Mouse (Mus musculus) kidney, postnatal 0 days (tissue): ENCODE measurements around the gene Wdr18. TPM values are rescaled to one million over a fixed set of nuclear protein-coding genes. Genes with fewer than 3 reads are reported as not detected.

ENCODE experiments used
- ATAC-seq: fragments of 200-750 bp; cut with Nextera tagmentation; replicated peaks from 2 replicates; pipeline ENCODE4 v1.8.0; 2017; ENCODE audit warnings: low read depth, moderate number of reproducible peaks, moderate TSS enrichment, moderate library complexity; ENCODE audit not compliant: low FRiP score
- DNase-seq: peaks from one replicate; pipeline ENCODE4 v3.0.0-alpha.2; 2016; ENCODE audit warnings: low spot score
- H3K27ac ChIP-seq: fragments of 300-500 bp; sonication (generic); 2 replicates; pipeline ENCODE4 v1.5.1; 2014; ENCODE audit warnings: mild to moderate bottlenecking
- H3K27me3 ChIP-seq: fragments of 300-500 bp; sonication (generic); 2 replicates; pipeline ENCODE4 v1.6.1; 2014; ENCODE audit warnings: low read length, mixed read lengths; ENCODE audit not compliant: insufficient read depth
- H3K36me3 ChIP-seq: fragments of 300-500 bp; sonication (generic); 2 replicates; pipeline ENCODE4 v1.6.1; 2014; ENCODE audit warnings: low read length, mixed read lengths; ENCODE audit not compliant: insufficient read depth
- H3K4me1 ChIP-seq: fragments of 300-500 bp; sonication (generic); replicated peaks from 2 replicates; pipeline ENCODE4 v1.6.1; 2014; ENCODE audit warnings: antibody characterized with exemption, low read length, mixed read lengths; ENCODE audit not compliant: insufficient read depth
- H3K4me2 ChIP-seq: fragments of 300-500 bp; sonication (generic); 2 replicates; pipeline ENCODE4 v1.6.1; 2014; ENCODE audit warnings: mild to moderate bottlenecking, low read length, moderate library complexity, mixed read lengths
- H3K4me3 ChIP-seq: fragments of 300-500 bp; sonication (generic); replicated peaks from 2 replicates; pipeline ENCODE4 v1.5.1; 2014; ENCODE audit warnings: low read depth, low read length
- H3K9ac ChIP-seq: fragments of 300-500 bp; sonication (generic); 2 replicates; pipeline ENCODE4 v1.6.1; 2014; ENCODE audit warnings: low read depth, low read length
- H3K9me3 ChIP-seq: fragments of 300-500 bp; sonication (generic); replicated peaks from 2 replicates; pipeline ENCODE4 v1.6.1; 2016; ENCODE audit warnings: low read length, inconsistent platforms, mixed read lengths
- CTCF ChIP-seq: IDR thresholded peaks from 2 replicates; pipeline ENCODE4 v1.5.1; 2016; ENCODE audit warnings: antibody characterized with exemption, low read depth, mild to moderate bottlenecking, moderate library complexity
- WGBS: fragments of 180-500 bp; shearing (Covaris S2); extraction: QIAGEN DNeasy Blood & Tissue Kit; methylation state at CpG from one replicate; pipeline ENCODE4 v1.1.7; 2014; 5-methylcytosine and 5-hydroxymethylcytosine counted together
- polyA plus RNA-seq: library from polyadenylated mRNA; unstranded; fragments of >200 nt; fragmentation: Nextera tagmentation; extraction: Ambion mirVana; gene quantifications from 2 replicates; pipeline ENCODE4 v1.2.1, GENCODE M21; 2015

Wdr18 gene
- polyA plus RNA-seq, 1 experiment from 2014 or later = 78.9 TPM

GRCm38 (mm10) chr10:80016511-80016910 is 56.6 kb downstream of the Wdr18 start, which contains the start of gene Arhgap45:
Gene Arhgap45 (plus strand): TSS chr10:80016653.
- TF ChIP-seq CTCF = no peak
- H3K36me3 ChIP-seq = no peaks in the 10 kb centered on the region
- no peak within 1 kb of the TSS for H3K4me2 ChIP-seq
- DNase-seq (no peak), ATAC-seq (no peak)
- 0 out of 2 replicates have a peak, but pooled peaks cover 9% of the 10 kb centered on the region for H3K27me3 ChIP-seq
- no peak within 1 kb of the TSS for H3K27ac ChIP-seq
- H3K9ac ChIP-seq = no peak within 1 kb of the TSS
- 75% methylated on average over 11 of the region's 11 CpGs for WGBS
- no peaks in the 10 kb centered on the region for H3K9me3 ChIP-seq
- H3K4me3 ChIP-seq = no peak within 1 kb of the TSS
- peaks cover 8% of the 10 kb centered on the region; the same call in 1 of the 2 replicates for H3K4me1 ChIP-seq

DNA sequence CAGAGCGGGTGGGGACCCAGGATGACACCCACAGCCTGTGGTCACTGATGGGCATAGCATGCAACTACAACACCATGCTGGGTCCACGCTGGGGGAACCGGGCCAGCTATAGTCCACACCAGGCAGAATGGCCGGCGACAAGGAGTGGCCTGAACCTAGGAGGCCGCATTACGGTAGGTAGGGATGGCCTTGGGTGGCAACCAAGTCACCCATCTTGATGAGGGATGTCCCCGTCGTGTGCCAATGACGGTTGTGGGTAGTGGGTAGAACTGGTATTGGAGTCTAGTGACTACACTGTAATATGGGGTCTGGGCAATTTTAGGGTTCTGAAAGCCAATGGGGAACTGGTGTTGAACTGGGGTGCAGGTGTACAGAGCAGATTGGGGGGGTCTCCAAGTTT is 57.0 kb downstream of the Wdr18 start:
- ATAC-seq = no peak
- 93% methylated on average over 10 of the region's 10 CpGs for WGBS
- H3K4me3 ChIP-seq = no peak overlapping the region
- no peak overlapping the region for H3K4me2 ChIP-seq
- H3K4me1 ChIP-seq = peaks cover 8% of the 10 kb centered on the region; the same call in 1 of the 2 replicates
- 0 out of 2 replicates have a peak, but pooled peaks cover 9% of the 10 kb centered on the region for H3K27me3 ChIP-seq
- no peaks in the 10 kb centered on the region for H3K36me3 ChIP-seq
- DNase-seq = no peak
- H3K9ac ChIP-seq = no peak overlapping the region
- no peak overlapping the region for H3K27ac ChIP-seq
- TF ChIP-seq CTCF = no peak
- no peaks in the 10 kb centered on the region for H3K9me3 ChIP-seq

GRCm38 (mm10) chr10:80017361-80017760 is 57.4 kb downstream of the Wdr18 start:
- Histone ChIP-seq H3K4me1 (peaks cover 8% of the 10 kb centered on the region; the same call in 1 of the 2 replicates), H3K4me3 (no peak overlapping the region), H3K4me2 (no peak overlapping the region), H3K9me3 (no peaks in the 10 kb centered on the region), H3K9ac (no peak overlapping the region), H3K36me3 (no peaks in the 10 kb centered on the region), H3K27ac (no peak overlapping the region), H3K27me3 (0 out of 2 replicates have a peak, but pooled peaks cover 9% of the 10 kb centered on the region)
- DNase-seq = no peak
- no peak for TF ChIP-seq CTCF
- no peak for ATAC-seq
- 68% methylated on average over 3 of the region's 3 CpGs for WGBS

DNA sequence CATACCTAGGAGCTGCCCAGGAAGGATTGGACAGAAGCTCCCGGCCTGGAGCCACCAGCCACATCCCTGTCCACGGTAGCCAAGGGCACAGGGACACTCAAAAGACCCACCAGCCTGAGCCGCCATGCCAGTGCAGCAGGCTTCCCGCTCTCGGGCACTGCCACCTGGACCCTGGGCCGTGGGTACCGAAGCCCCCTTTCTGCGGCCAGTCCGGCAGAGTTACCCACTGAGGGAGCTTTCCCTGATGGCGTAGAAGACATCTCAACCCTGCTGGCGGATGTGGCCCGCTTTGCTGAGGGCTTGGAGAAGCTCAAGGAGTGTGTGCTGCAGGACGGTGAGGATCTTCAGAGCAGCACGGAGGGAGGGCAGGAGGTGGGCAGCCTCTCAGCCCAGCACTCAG is 57.8 kb downstream of the Wdr18 start:
- H3K9ac ChIP-seq = no peak overlapping the region
- TF ChIP-seq CTCF = no peak
- no peaks in the 10 kb centered on the region for H3K36me3 ChIP-seq
- no peak for ATAC-seq
- no peak for DNase-seq
- 0 out of 2 replicates have a peak, but pooled peaks cover 9% of the 10 kb centered on the region for H3K27me3 ChIP-seq
- 83% methylated on average over 14 of the region's 14 CpGs for WGBS
- no peak overlapping the region for H3K4me2 ChIP-seq
- peaks cover 8% of the 10 kb centered on the region; the same call in 1 of the 2 replicates for H3K4me1 ChIP-seq
- H3K4me3 ChIP-seq = no peak overlapping the region
- no peak overlapping the region for H3K27ac ChIP-seq
- no peaks in the 10 kb centered on the region for H3K9me3 ChIP-seq

DNA sequence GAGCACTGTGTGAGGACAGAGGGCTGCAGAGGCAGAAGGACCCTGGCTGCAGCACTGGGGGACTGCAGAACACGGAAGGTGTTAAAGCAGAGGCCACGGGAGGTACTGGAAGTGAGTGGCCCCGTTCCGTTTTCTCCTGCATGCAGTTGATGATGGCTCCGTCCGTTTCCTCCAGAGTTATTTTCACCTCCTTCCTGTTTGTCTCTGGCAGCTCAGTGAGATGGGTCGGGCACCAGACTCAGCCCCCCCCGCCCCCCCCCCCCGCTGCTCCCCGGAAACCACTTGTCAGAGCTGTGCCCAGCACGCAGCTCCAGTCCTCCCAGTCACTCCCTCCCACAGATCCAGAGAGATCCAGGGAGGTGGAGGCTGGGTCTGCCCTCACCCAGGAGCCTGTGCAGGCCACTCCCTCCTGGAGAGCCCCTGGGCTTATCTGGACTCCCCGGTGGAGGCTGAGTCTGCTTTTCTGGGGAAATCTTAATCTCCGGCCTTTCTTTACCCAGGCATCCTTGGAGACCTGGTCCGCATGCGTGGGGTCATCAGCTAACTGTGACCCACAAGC is 58.9 kb downstream of the Wdr18 start:
- WGBS = 5% methylated on average over 15 of the region's 15 CpGs
- Histone ChIP-seq H3K36me3 (no peaks in the 10 kb centered on the region), H3K9ac (0 out of 2 replicates have a peak overlapping the region, but pooled peaks have one; percentile 1), H3K4me1 (peaks cover 8% of the 10 kb centered on the region; the same call in 1 of the 2 replicates), H3K4me2 (peak overlapping the region; percentile 2), H3K9me3 (no peaks in the 10 kb centered on the region), H3K27ac (no peak overlapping the region), H3K4me3 (no peak overlapping the region), H3K27me3 (0 out of 2 replicates have a peak, but pooled peaks cover 2% of the 10 kb centered on the region)
- ATAC-seq (peak; percentile 55), DNase-seq (no peak)
- no peak for TF ChIP-seq CTCF

GRCm38 (mm10) chr10:80019471-80020131 is 59.6 kb downstream of the Wdr18 start:
- Histone ChIP-seq H3K4me1 (peaks cover 8% of the 10 kb centered on the region; the same call in 1 of the 2 replicates), H3K36me3 (no peaks in the 10 kb centered on the region), H3K9ac (peak overlapping the region; percentile 35; the same call in 1 of the 2 replicates), H3K4me2 (peak overlapping the region; percentile 46), H3K27ac (no peak overlapping the region; the same call in 1 of the 2 replicates), H3K4me3 (peak overlapping the region; percentile 17), H3K9me3 (no peaks in the 10 kb centered on the region), H3K27me3 (no peaks in the 10 kb centered on the region)
- peak; percentile 68 for DNase-seq
- 14% methylated on average over 20 of the region's 20 CpGs for WGBS
- TF ChIP-seq CTCF = peak; percentile 30; the same call in 1 of the 2 replicates
- peak; percentile 45; the same call in 1 of the 2 replicates for ATAC-seq

Other genes starting within 250 kb of the Wdr18 start
- gene Hcn2, start 243.5 kb upstream of the Wdr18 start, polyA plus RNA-seq = 0.17 and 0.28 TPM in 2 replicates
- gene Polrmt, start 213.6 kb upstream of the Wdr18 start, polyA plus RNA-seq = 37.9 and 38.5 TPM in 2 replicates
- gene Fgf22, start 205.1 kb upstream of the Wdr18 start, polyA plus RNA-seq = 0.11 and 0.36 TPM in 2 replicates
- 74.5 and 82.4 TPM in 2 replicates for gene Rnf126, start 193.2 kb upstream of the Wdr18 start, polyA plus RNA-seq
- gene Fstl3, start 182.9 kb upstream of the Wdr18 start, polyA plus RNA-seq = 32.9 and 38.7 TPM in 2 replicates
- 0.04 and 0.06 TPM in 2 replicates for gene Prss57, start 169.2 kb upstream of the Wdr18 start, polyA plus RNA-seq
- gene Palm, start 166.6 kb upstream of the Wdr18 start, polyA plus RNA-seq = 132 and 152 TPM in 2 replicates
- gene Misp, start 139.2 kb upstream of the Wdr18 start, polyA plus RNA-seq = 24.5 and 24.8 TPM in 2 replicates
- gene Ptbp1, start 105.7 kb upstream of the Wdr18 start, polyA plus RNA-seq = 220 and 238 TPM in 2 replicates
- 6.5 and 7.9 TPM in 2 replicates for gene Prtn3, start 85.7 kb upstream of the Wdr18 start, polyA plus RNA-seq
- gene Plppr3, start 85.5 kb upstream of the Wdr18 start, polyA plus RNA-seq = 37.0 and 41.5 TPM in 2 replicates
- 0.14 TPM in 1 of 2 replicates, not detected in the other for gene Elane, start 73.9 kb upstream of the Wdr18 start, polyA plus RNA-seq
- gene Cfd, start 69.3 kb upstream of the Wdr18 start, polyA plus RNA-seq = 0.13 TPM in 1 of 2 replicates, not detected in the other
- 44.9 and 49.0 TPM in 2 replicates for gene Med16, start 51.2 kb upstream of the Wdr18 start, polyA plus RNA-seq
- 4.8 and 21.6 TPM in 2 replicates for gene Gm26602, start 49.3 kb upstream of the Wdr18 start, polyA plus RNA-seq
- 1.6 and 1.8 TPM in 2 replicates for gene Kiss1r, start 43.2 kb upstream of the Wdr18 start, polyA plus RNA-seq
- 120 and 137 TPM in 2 replicates for gene R3hdm4, start 38.9 kb upstream of the Wdr18 start, polyA plus RNA-seq
- 4.1 and 4.5 TPM in 2 replicates for gene Arid3a, start 33.1 kb upstream of the Wdr18 start, polyA plus RNA-seq
- 0.17 and 0.20 TPM in 2 replicates for gene Grin3b, start 10.6 kb downstream of the Wdr18 start, polyA plus RNA-seq
- 23.7 and 26.6 TPM in 2 replicates for gene Tmem259, start 24.2 kb downstream of the Wdr18 start, polyA plus RNA-seq
- gene Cnn2, start 28.4 kb downstream of the Wdr18 start, polyA plus RNA-seq = 221 and 261 TPM in 2 replicates
- 2.4 and 2.6 TPM in 2 replicates for gene Abca7, start 36.3 kb downstream of the Wdr18 start, polyA plus RNA-seq
- gene Arhgap45, start 56.5 kb downstream of the Wdr18 start, polyA plus RNA-seq = 4.0 and 4.6 TPM in 2 replicates
- gene Polr2e, start 79.6 kb downstream of the Wdr18 start, polyA plus RNA-seq = 208 and 210 TPM in 2 replicates
- gene Gpx4, start 87.0 kb downstream of the Wdr18 start, polyA plus RNA-seq = 901 and 946 TPM in 2 replicates
- gene Sbno2, start 145.4 kb downstream of the Wdr18 start, polyA plus RNA-seq = 9.6 and 10.5 TPM in 2 replicates
- 14.2 and 15.1 TPM in 2 replicates for gene Stk11, start 155.7 kb downstream of the Wdr18 start, polyA plus RNA-seq
- gene Atp5d, start 178.5 kb downstream of the Wdr18 start, polyA plus RNA-seq = 936 and 986 TPM in 2 replicates
- gene Cbarp, start 180.7 kb downstream of the Wdr18 start, polyA plus RNA-seq = 4.7 and 6.4 TPM in 2 replicates
- gene Midn, start 188.1 kb downstream of the Wdr18 start, polyA plus RNA-seq = 13.7 and 18.6 TPM in 2 replicates
- gene Cirbp, start 205.8 kb downstream of the Wdr18 start, polyA plus RNA-seq = 290 and 317 TPM in 2 replicates
- 9.3 and 11.0 TPM in 2 replicates for gene 1600002K03Rik, start 212.8 kb downstream of the Wdr18 start, polyA plus RNA-seq
- 10.2 and 10.5 TPM in 2 replicates for gene Efna2, start 219.3 kb downstream of the Wdr18 start, polyA plus RNA-seq